Mouse (Mus musculus) thymus, adult 2 months (tissue): ENCODE measurements around the gene Wars.

Experiments
- CTCF ChIP-seq: fragments of 200-500 bp; IDR thresholded peaks from 2 replicates; pipeline ENCODE4 v1.5.1; 2012; ENCODE audit warnings: mild to moderate bottlenecking, control low read depth, low read length, moderate library complexity, borderline replicate concordance; ENCODE audit not compliant: control insufficient read depth, poor library complexity, insufficient read depth; ENCODE audit errors: extremely low read depth
- POLR2A ChIP-seq: fragments of 200-500 bp; IDR thresholded peaks from 2 replicates; pipeline ENCODE4 v1.6.1; 2012; ENCODE audit warnings: mild to moderate bottlenecking, low read length, control low read depth, moderate library complexity; ENCODE audit not compliant: control insufficient read depth, poor library complexity, insufficient read depth; ENCODE audit errors: extremely low read depth

DNA sequence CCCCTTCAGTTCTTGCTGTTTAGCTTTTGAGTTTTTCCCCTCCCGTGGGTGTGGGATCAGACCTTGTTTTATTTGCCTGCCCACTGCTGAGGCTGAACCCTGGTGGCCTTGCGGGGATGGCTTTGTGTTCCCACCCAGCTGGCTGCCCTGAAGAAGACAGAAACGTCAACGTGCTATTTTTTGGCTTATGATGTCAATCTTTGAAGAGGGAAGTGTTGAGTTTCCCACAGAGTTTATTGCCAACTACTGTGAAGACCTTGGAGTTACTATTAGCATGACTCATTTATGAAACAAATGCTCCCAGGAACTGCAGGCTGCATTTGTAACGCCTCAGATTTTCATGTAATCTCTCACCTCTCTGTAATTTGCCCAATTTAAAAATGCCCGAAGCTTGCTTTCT, 42.9 kb upstream of the Wars start:
- TF ChIP-seq CTCF (no peak), POLR2A (no peak)
